Mouse (Mus musculus): Measurements from ENCODE around the gene Dclk2. TPM values are rescaled to one million over a fixed set of nuclear protein-coding genes. Genes with fewer than 3 reads are reported as not detected.

Dclk2 gene
- polyA plus RNA-seq, 1 experiment from 2014 or later = 5.7 TPM

GRCm38 (mm10) chr3:86954521-86954920 lies 33.9 kb upstream of the Dclk2 start:
- Histone ChIP-seq H3K27ac (ENCODE audit: low read depth) (no peak overlapping the region), H3K27me3 (ENCODE audit: insufficient read depth, low read length) (no peaks in the 10 kb centered on the region), H3K9ac (replicated peaks) (no peak overlapping the region), H3K36me3 (replicated peaks; ENCODE audit: insufficient read depth, low read length) (no peaks in the 10 kb centered on the region), H3K4me2 (ENCODE audit: low read depth, low read length) (no peak overlapping the region), H3K4me3 (ENCODE audit: low read depth, low read length) (no peak overlapping the region), H3K9me3 (ENCODE audit: low read length) (peaks cover 4% of the 10 kb centered on the region; the same call in 1 of the 2 replicates), H3K4me1 (ENCODE audit: insufficient read depth) (no peaks in the 10 kb centered on the region)
- peak; percentile 21 for DNase-seq
- TF ChIP-seq CTCF (IDR thresholded peaks at IDR 0.05; ENCODE audit: low read depth) = no peak
- TF ChIP-seq EP300 (IDR thresholded peaks at IDR 0.05; ENCODE audit: low read depth) = no peak
- 35% methylated on average over 1 of the region's 1 CpGs for WGBS (ENCODE audit: insufficient replicate concordance)
- ATAC-seq = peak; percentile 68

- peak; percentile 44 for TF ChIP-seq CTCF (IDR thresholded peaks at IDR 0.05; ENCODE audit: low read depth)
- TF ChIP-seq EP300 (IDR thresholded peaks at IDR 0.05; ENCODE audit: low read depth) = no peak
- Histone ChIP-seq H3K36me3 (replicated peaks; ENCODE audit: insufficient read depth, low read length) (no peaks in the 10 kb centered on the region), H3K27me3 (ENCODE audit: insufficient read depth, low read length) (no peaks in the 10 kb centered on the region), H3K4me2 (ENCODE audit: low read depth, low read length) (no peak overlapping the region), H3K4me3 (ENCODE audit: low read depth, low read length) (no peak overlapping the region), H3K9ac (replicated peaks) (no peak overlapping the region), H3K27ac (ENCODE audit: low read depth) (no peak overlapping the region), H3K9me3 (ENCODE audit: low read length) (peaks cover 4% of the 10 kb centered on the region; the same call in 1 of the 2 replicates), H3K4me1 (ENCODE audit: insufficient read depth) (no peaks in the 10 kb centered on the region)
- ATAC-seq = no peak
- no peak for DNase-seq
- WGBS (ENCODE audit: insufficient replicate concordance) = 76% methylated on average over 4 of the region's 4 CpGs
These were observed 33.2 kb upstream of the Dclk2 start for GRCm38 (mm10) chr3:86953819-86954218.

DNA sequence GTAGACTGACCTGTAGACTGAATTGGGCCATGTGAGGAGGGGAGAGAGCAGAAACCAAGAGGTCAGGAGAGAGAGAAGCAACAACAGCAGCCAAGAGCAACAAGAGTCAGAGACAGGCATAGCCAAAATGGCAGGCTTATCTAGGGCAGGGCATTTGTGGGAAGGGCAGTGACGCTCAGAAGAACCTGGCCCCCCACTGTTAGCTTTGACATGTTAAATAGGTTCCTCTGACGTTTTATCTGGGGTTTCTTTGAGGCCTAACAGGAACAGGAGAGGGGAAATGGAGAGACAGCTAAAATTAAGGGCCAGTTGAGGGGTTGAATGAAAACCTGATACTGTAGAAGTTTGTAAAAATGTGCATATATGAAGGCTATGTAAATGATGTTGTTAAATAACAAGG lies 30.0 kb upstream of the Dclk2 start:
- Histone ChIP-seq H3K36me3 (replicated peaks; ENCODE audit: insufficient read depth, low read length) (no peaks in the 10 kb centered on the region), H3K27ac (ENCODE audit: low read depth) (no peak overlapping the region), H3K9ac (replicated peaks) (no peak overlapping the region), H3K9me3 (ENCODE audit: low read length) (peaks cover 4% of the 10 kb centered on the region; the same call in 1 of the 2 replicates), H3K4me1 (ENCODE audit: insufficient read depth) (no peaks in the 10 kb centered on the region), H3K4me3 (ENCODE audit: low read depth, low read length) (no peak overlapping the region), H3K27me3 (ENCODE audit: insufficient read depth, low read length) (no peaks in the 10 kb centered on the region), H3K4me2 (ENCODE audit: low read depth, low read length) (no peak overlapping the region)
- DNase-seq (no peak), ATAC-seq (no peak)
- no peak for TF ChIP-seq EP300 (IDR thresholded peaks at IDR 0.05; ENCODE audit: low read depth)
- no peak for TF ChIP-seq CTCF (IDR thresholded peaks at IDR 0.05; ENCODE audit: low read depth)
- WGBS (ENCODE audit: insufficient replicate concordance) = 32% methylated on average over 2 of the region's 2 CpGs

- Histone ChIP-seq H3K36me3 (replicated peaks; ENCODE audit: insufficient read depth, low read length) (no peaks in the 10 kb centered on the region), H3K4me1 (ENCODE audit: insufficient read depth) (no peaks in the 10 kb centered on the region), H3K27ac (ENCODE audit: low read depth) (no peak overlapping the region), H3K9ac (replicated peaks) (no peak overlapping the region), H3K9me3 (ENCODE audit: low read length) (no peaks in the 10 kb centered on the region), H3K4me3 (ENCODE audit: low read depth, low read length) (no peak overlapping the region), H3K4me2 (ENCODE audit: low read depth, low read length) (no peak overlapping the region), H3K27me3 (ENCODE audit: insufficient read depth, low read length) (no peaks in the 10 kb centered on the region)
- no peak for TF ChIP-seq CTCF (IDR thresholded peaks at IDR 0.05; ENCODE audit: low read depth)
- no peak for TF ChIP-seq EP300 (IDR thresholded peaks at IDR 0.05; ENCODE audit: low read depth)
- no peak for ATAC-seq
- 58% methylated on average over 2 of the region's 2 CpGs for WGBS (ENCODE audit: insufficient replicate concordance)
- DNase-seq = no peak
These were observed 15.7 kb upstream of the Dclk2 start for GRCm38 (mm10) chr3:86936254-86936836.

DNA sequence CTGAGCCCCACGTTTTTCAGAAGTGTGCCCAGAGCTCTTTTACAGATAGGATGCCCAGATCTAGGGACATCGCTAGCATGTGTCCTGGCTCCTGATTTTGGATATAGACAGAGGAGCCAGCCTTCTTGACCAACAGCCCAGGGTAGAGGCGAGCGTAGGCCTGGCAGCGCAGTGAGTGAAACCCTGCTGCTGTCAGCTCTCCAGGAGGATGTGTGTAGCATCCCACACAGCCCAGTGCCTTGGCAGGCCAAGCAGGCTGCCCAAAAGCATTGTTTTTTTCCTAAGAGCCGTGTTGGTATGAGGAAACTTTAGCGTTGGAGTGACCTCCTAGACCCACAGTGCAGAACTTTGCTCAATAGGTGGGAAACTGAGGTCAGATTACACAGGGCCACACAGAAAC lies 12.8 kb upstream of the Dclk2 start:
- no peaks in the 10 kb centered on the region for H3K9me3 ChIP-seq (ENCODE audit: low read length)
- H3K4me3 ChIP-seq (ENCODE audit: low read depth, low read length) = no peak overlapping the region
- WGBS (ENCODE audit: insufficient replicate concordance) = 72% methylated on average over 7 of the region's 7 CpGs
- TF ChIP-seq EP300 (IDR thresholded peaks at IDR 0.05; ENCODE audit: low read depth) = no peak
- no peak overlapping the region for H3K4me2 ChIP-seq (ENCODE audit: low read depth, low read length)
- ATAC-seq (no peak), DNase-seq (no peak)
- H3K4me1 ChIP-seq (ENCODE audit: insufficient read depth) = no peaks in the 10 kb centered on the region
- no peak overlapping the region for H3K27ac ChIP-seq (ENCODE audit: low read depth)
- no peaks in the 10 kb centered on the region for H3K36me3 ChIP-seq (replicated peaks; ENCODE audit: insufficient read depth, low read length)
- no peak overlapping the region for H3K9ac ChIP-seq (replicated peaks)
- no peaks in the 10 kb centered on the region for H3K27me3 ChIP-seq (ENCODE audit: insufficient read depth, low read length)

DNA sequence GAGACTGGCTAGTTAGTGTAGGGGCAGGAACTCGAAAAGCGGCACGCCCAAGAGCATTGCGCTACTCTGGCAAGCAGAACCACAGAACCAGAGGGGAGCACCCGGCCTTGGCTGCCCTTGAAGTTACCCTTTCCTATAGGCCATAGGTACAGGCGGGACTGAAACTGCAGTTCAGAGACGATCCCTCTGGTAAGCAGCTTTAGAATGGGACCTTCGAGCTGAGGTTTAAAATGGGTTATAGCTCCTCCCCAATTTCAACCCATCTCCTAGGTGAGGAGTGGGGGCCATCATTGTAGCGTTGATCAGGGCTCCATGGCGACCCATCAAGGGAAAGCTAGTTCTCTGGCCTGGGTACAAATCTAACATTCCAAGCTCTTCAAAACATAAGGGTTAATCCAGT lies 3.0 kb upstream of the Dclk2 start:
- peaks cover 27% of the 10 kb centered on the region for H3K27me3 ChIP-seq (ENCODE audit: insufficient read depth, low read length)
- ATAC-seq = no peak
- 75% methylated on average over 10 of the region's 10 CpGs for WGBS (ENCODE audit: insufficient replicate concordance)
- no peak overlapping the region for H3K9ac ChIP-seq (replicated peaks)
- H3K4me3 ChIP-seq (ENCODE audit: low read depth, low read length) = no peak overlapping the region
- TF ChIP-seq EP300 (IDR thresholded peaks at IDR 0.05; ENCODE audit: low read depth) = no peak
- TF ChIP-seq CTCF (IDR thresholded peaks at IDR 0.05; ENCODE audit: low read depth) = no peak
- no peak overlapping the region for H3K27ac ChIP-seq (ENCODE audit: low read depth)
- H3K4me2 ChIP-seq (ENCODE audit: low read depth, low read length) = no peak overlapping the region
- no peak for DNase-seq
- no peaks in the 10 kb centered on the region for H3K9me3 ChIP-seq (ENCODE audit: low read length)
- H3K4me1 ChIP-seq (ENCODE audit: insufficient read depth) = peaks cover 11% of the 10 kb centered on the region; the same call in 1 of the 2 replicates
- no peaks in the 10 kb centered on the region for H3K36me3 ChIP-seq (replicated peaks; ENCODE audit: insufficient read depth, low read length)
